Mouse (Mus musculus) myocyte (in vitro differentiated cells): Measurements from ENCODE around the gene Ccdc183. TPM values are rescaled to one million over a fixed set of nuclear protein-coding genes. Genes with fewer than 3 reads are reported as not detected.

Source experiments
- H3K27me3 ChIP-seq: one replicate; pipeline ENCODE4 v1.6.1; 2011; ENCODE audit not compliant: control insufficient read depth, insufficient read depth, insufficient read length
- H3K36me3 ChIP-seq: one replicate; pipeline ENCODE4 v1.6.1; 2011; ENCODE audit not compliant: control insufficient read depth, insufficient read depth
- H3K4me2 ChIP-seq: one replicate; pipeline ENCODE4 v1.6.1; 2011; ENCODE audit warnings: low read depth, control low read depth
- H3K4me3 ChIP-seq: one replicate; pipeline ENCODE4 v1.5.1; 2011; ENCODE audit warnings: mild to moderate bottlenecking, control low read depth, moderate library complexity
- H3K79me2 ChIP-seq: one replicate; pipeline ENCODE4 v1.6.1; 2011; ENCODE audit not compliant: control insufficient read depth, insufficient read depth
- H3ac ChIP-seq: one replicate; pipeline ENCODE4 v1.6.1; 2011; ENCODE audit not compliant: control insufficient read depth, insufficient read length
- CEBPB ChIP-seq: IDR thresholded peaks from 2 replicates; pipeline ENCODE4 v1.6.1; 2011; ENCODE audit warnings: mild to moderate bottlenecking, moderate library complexity; ENCODE audit not compliant: poor library complexity, insufficient read depth, severe bottlenecking
- E2F4 ChIP-seq: IDR thresholded peaks from one replicate; pipeline ENCODE4 v1.6.1; 2011; ENCODE audit warnings: mild to moderate bottlenecking, control low read depth, moderate library complexity; ENCODE audit not compliant: insufficient read depth
- MAX ChIP-seq: IDR thresholded peaks from one replicate; pipeline ENCODE4 v1.6.1; 2011; ENCODE audit warnings: low read depth, mild to moderate bottlenecking, control low read depth
- MYOD1 ChIP-seq, 3 experiments: IDR thresholded peaks; one replicate each; pipeline ENCODE4 v1.6.1; 2011; ENCODE audit warnings: control low read depth in 2 of 3, low read depth in 2 of 3, mild to moderate bottlenecking in 2 of 3, moderate library complexity in 1 of 3; ENCODE audit not compliant: insufficient read length in 2 of 3, control insufficient read depth in 1 of 3
- MYOG ChIP-seq, 3 experiments: IDR thresholded peaks; one replicate each; pipeline ENCODE4 v1.6.1; 2011; ENCODE audit warnings: control low read depth in 2 of 3, low read depth in 2 of 3, mild to moderate bottlenecking in 2 of 3; ENCODE audit not compliant: insufficient read length in 2 of 3, control insufficient read depth in 1 of 3, insufficient read depth in 1 of 3
- POLR2A ChIP-seq: IDR thresholded peaks from one replicate; pipeline ENCODE4 v1.6.1; 2011; ENCODE audit warnings: low read depth, mild to moderate bottlenecking, control low read depth, moderate library complexity; ENCODE audit not compliant: insufficient read length
- POLR2AphosphoS2 ChIP-seq: IDR thresholded peaks from one replicate; pipeline ENCODE4 v1.6.1; 2011; ENCODE audit warnings: low read depth, control low read depth; ENCODE audit not compliant: insufficient read length
- REST ChIP-seq: IDR thresholded peaks from one replicate; pipeline ENCODE4 v1.6.1; 2011; ENCODE audit warnings: mild to moderate bottlenecking, control low read depth, moderate library complexity; ENCODE audit not compliant: insufficient read depth, insufficient read length
- SRF ChIP-seq: IDR thresholded peaks from one replicate; pipeline ENCODE4 v1.6.1; 2011; ENCODE audit warnings: low read depth; ENCODE audit not compliant: control insufficient read depth, insufficient read length
- TCF12 ChIP-seq: IDR thresholded peaks from one replicate; pipeline ENCODE4 v1.6.1; 2011; ENCODE audit warnings: mild to moderate bottlenecking, control low read depth; ENCODE audit not compliant: poor library complexity, insufficient read depth, severe bottlenecking
- TCF3 ChIP-seq: IDR thresholded peaks from one replicate; pipeline ENCODE4 v1.6.1; 2011; ENCODE audit warnings: low read depth, control low read depth; ENCODE audit not compliant: insufficient read length
- USF1 ChIP-seq: IDR thresholded peaks from one replicate; pipeline ENCODE4 v1.6.1; 2011; ENCODE audit warnings: low read depth, mild to moderate bottlenecking, control low read depth, moderate library complexity
- polyA plus RNA-seq: library from polyadenylated mRNA; unstranded; fragments of >200 nt; fragmentation: generic; extraction: Trizol; gene quantifications from one replicate; pipeline ENCODE4 v1.2.1, GENCODE M21; 2012; ENCODE audit warnings: missing spikeins

The Ccdc183 gene
- polyA plus RNA-seq, 1 experiment, result 0.13 TPM

GRCm38 (mm10) chr2:25581294-25581864 is 36.1 kb downstream of the Ccdc183 start, which contains the start of gene Ajm1:
Ajm1 (minus strand) TSS chr2:25581757.
- Histone ChIP-seq H3K36me3 (peaks cover 5% of the 10 kb centered on the region), H3K4me2 (peak within 1 kb of the TSS; percentile 84), H3K4me3 (peak within 1 kb of the TSS; percentile 16), H3K79me2 (no peaks in the 10 kb centered on the region), H3ac (no peak within 1 kb of the TSS), H3K27me3 (no peaks in the 10 kb centered on the region)
- TF ChIP-seq MAX, result no peak
- no peak for TF ChIP-seq TCF3
- TF ChIP-seq E2F4, result no peak
- no peak for TF ChIP-seq CEBPB
- TF ChIP-seq MYOG (IDR thresholded peaks at IDR 0.05; ENCODE audit: control insufficient read depth in 1 of 3, insufficient read depth in 1 of 3, insufficient read length in 2 of 3, low read depth in 2 of 3), result peak in 1 of 3 experiments; percentile 55
- no peak for TF ChIP-seq SRF
- TF ChIP-seq POLR2AphosphoS2, result peak; percentile 77
- TF ChIP-seq USF1, result no peak
- TF ChIP-seq REST, result no peak
- TF ChIP-seq MYOD1 (IDR thresholded peaks at IDR 0.05; ENCODE audit: control insufficient read depth in 1 of 3, insufficient read length in 2 of 3, low read depth in 2 of 3), result peak in 2 of 3 experiments; percentile 18 to 49
- no peak for TF ChIP-seq TCF12

- peaks cover 5% of the 10 kb centered on the region for H3K36me3 ChIP-seq
- H3K27me3 ChIP-seq, result no peaks in the 10 kb centered on the region
- H3K79me2 ChIP-seq, result no peaks in the 10 kb centered on the region
- no peak for TF ChIP-seq POLR2AphosphoS2
- no peak for TF ChIP-seq SRF
- no peak for TF ChIP-seq CEBPB
- TF ChIP-seq MAX, result no peak
- no peak for TF ChIP-seq REST
- TF ChIP-seq TCF3, result no peak
- TF ChIP-seq MYOG (IDR thresholded peaks at IDR 0.05; ENCODE audit: control insufficient read depth in 1 of 3, insufficient read depth in 1 of 3, insufficient read length in 2 of 3, low read depth in 2 of 3), result no peak
- no peak for TF ChIP-seq TCF12
- no peak for TF ChIP-seq USF1
- no peak for TF ChIP-seq POLR2A
- peak overlapping the region; percentile 84 for H3K4me2 ChIP-seq
- peak overlapping the region; percentile 16 for H3K4me3 ChIP-seq
- no peak overlapping the region for H3ac ChIP-seq
These were observed 36.8 kb downstream of the Ccdc183 start for GRCm38 (mm10) chr2:25580621-25581101.

GRCm38 (mm10) chr2:25579737-25580460 is 37.6 kb downstream of the Ccdc183 start:
- Histone ChIP-seq H3K27me3 (no peaks in the 10 kb centered on the region), H3K4me3 (no peak overlapping the region), H3K36me3 (peaks cover 5% of the 10 kb centered on the region), H3K4me2 (no peak overlapping the region), H3K79me2 (no peaks in the 10 kb centered on the region), H3ac (no peak overlapping the region)
- TF ChIP-seq CEBPB (no peak), MAX (no peak), MYOG (IDR thresholded peaks at IDR 0.05; ENCODE audit: control insufficient read depth in 1 of 3, insufficient read depth in 1 of 3, insufficient read length in 2 of 3, low read depth in 2 of 3) (no peak), REST (no peak), E2F4 (no peak), TCF3 (no peak), TCF12 (no peak), SRF (no peak), USF1 (no peak), MYOD1 (IDR thresholded peaks at IDR 0.05; ENCODE audit: control insufficient read depth in 1 of 3, insufficient read length in 2 of 3, low read depth in 2 of 3) (no peak), POLR2A (no peak), POLR2AphosphoS2 (no peak)

- H3K4me3 ChIP-seq, result no peak overlapping the region
- H3K79me2 ChIP-seq, result no peaks in the 10 kb centered on the region
- no peaks in the 10 kb centered on the region for H3K27me3 ChIP-seq
- no peak overlapping the region for H3K4me2 ChIP-seq
- no peak overlapping the region for H3ac ChIP-seq
- TF ChIP-seq REST (no peak), USF1 (no peak), MYOD1 (IDR thresholded peaks at IDR 0.05; ENCODE audit: control insufficient read depth in 1 of 3, insufficient read length in 2 of 3, low read depth in 2 of 3) (peak in 1 of 3 experiments; percentile 0), POLR2AphosphoS2 (no peak), E2F4 (no peak), SRF (no peak), CEBPB (no peak), TCF12 (no peak)
- H3K36me3 ChIP-seq, result no peaks in the 10 kb centered on the region
These were observed 38.4 kb downstream of the Ccdc183 start for GRCm38 (mm10) chr2:25578796-25579736.
